In the genomic region with DNA sequence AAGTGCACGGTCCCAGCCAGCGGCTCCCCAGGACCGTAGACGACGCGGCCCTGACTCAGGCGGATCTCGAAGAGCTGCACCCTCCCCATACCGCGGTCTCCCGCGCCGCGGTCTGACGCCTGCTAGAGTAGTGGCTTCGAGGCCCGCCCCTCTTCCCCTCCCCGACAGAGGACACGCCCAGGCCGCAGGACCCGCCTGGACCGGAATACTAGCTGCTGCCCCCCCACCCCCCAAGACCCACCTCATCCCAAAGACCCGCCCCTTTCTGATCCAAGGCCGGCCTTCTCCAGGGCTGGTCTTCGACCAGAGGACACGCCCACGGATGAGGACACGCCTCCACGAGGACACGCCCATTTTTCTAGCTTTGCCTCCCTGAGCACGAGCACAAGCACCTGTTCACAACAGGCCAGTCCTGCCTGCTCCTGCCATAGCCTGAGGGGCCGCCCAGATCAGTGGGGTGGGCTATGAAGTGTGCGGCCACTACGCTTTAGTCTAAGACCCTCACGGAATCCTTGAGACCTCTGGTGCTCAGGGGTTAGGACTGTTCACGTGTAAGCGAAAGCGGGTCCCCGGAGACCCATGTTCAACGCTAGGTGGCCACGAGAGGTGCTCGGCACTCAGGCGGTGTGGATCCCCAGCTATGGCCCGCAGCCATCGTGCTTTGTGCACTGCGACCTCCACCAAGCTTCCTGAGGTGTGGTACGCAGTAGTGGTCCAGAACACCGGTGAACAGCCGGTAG, we compare ENCODE assay signal across 8 mouse cellular contexts. TPM values are rescaled to one million over a fixed set of nuclear protein-coding genes. Genes with fewer than 3 reads are reported as not detected.
DNase-seq lines count a peak whose midpoint lies in the region; ATAC-seq and TF ChIP-seq lines count a peak whose summit lies in the region.

A gene (minus strand): TSS at position 196 of the 740 bp plus-strand sequence.

- no peaks in the 10 kb centered on the region for H3K36me3 ChIP-seq in heart, embryonic 12.5 days
- H3K36me3 ChIP-seq in kidney, postnatal 0 days (ENCODE audit: insufficient read depth, low read length): no peaks in the 10 kb centered on the region
- H3K36me3 ChIP-seq in liver, embryonic 11.5 days (ENCODE audit: control insufficient read depth, insufficient read depth, low read length): no peaks in the 10 kb centered on the region
- no peaks in the 10 kb centered on the region for H3K36me3 ChIP-seq in stomach, embryonic 14.5 days (ENCODE audit: control insufficient read depth, insufficient read depth, low read length)

- peaks cover 11% of the 10 kb centered on the region for H3K4me1 ChIP-seq in heart, embryonic 12.5 days (replicated peaks)
- H3K4me1 ChIP-seq in kidney, postnatal 0 days (replicated peaks; ENCODE audit: insufficient read depth, low read length): peaks cover 10% of the 10 kb centered on the region; the same call in 1 of the 2 replicates
- peaks cover 6% of the 10 kb centered on the region for H3K4me1 ChIP-seq in liver, embryonic 11.5 days (replicated peaks; ENCODE audit: control insufficient read depth, insufficient read depth, low read length)
- peaks cover 8% of the 10 kb centered on the region; the same call in 1 of the 2 replicates for H3K4me1 ChIP-seq in stomach, embryonic 14.5 days (ENCODE audit: control insufficient read depth, insufficient read depth, low read length)

- H3K9ac ChIP-seq in heart, embryonic 12.5 days: peak within 1 kb of the TSS; percentile 71
- H3K9ac ChIP-seq in kidney, postnatal 0 days (ENCODE audit: low read depth, low read length): peak within 1 kb of the TSS; percentile 62
- H3K9ac ChIP-seq in liver, embryonic 11.5 days (ENCODE audit: low read depth, low read length): peak within 1 kb of the TSS; percentile 88
- peak within 1 kb of the TSS; percentile 56; the same call in 1 of the 2 replicates for H3K9ac ChIP-seq in stomach, embryonic 14.5 days (replicated peaks; ENCODE audit: low read depth, low read length)

- no peak within 1 kb of the TSS for H3K27ac ChIP-seq in heart, embryonic 12.5 days (ENCODE audit: poor library complexity, severe bottlenecking)
- H3K27ac ChIP-seq in kidney, postnatal 0 days: peak within 1 kb of the TSS; percentile 86
- H3K27ac ChIP-seq in liver, embryonic 11.5 days (ENCODE audit: low read depth, low read length): peak within 1 kb of the TSS; percentile 79
- peak within 1 kb of the TSS; percentile 82 for H3K27ac ChIP-seq in stomach, embryonic 14.5 days (ENCODE audit: low read length)

- peak; percentile 99 for DNase-seq in CD4-positive helper T cell, adult 2 months (ENCODE audit: low read depth, low spot score)
- DNase-seq in brain, embryonic 18.5 days (ENCODE audit: low read depth, low spot score): peak; percentile 79
- DNase-seq in kidney, postnatal 0 days (ENCODE audit: low spot score): peak; percentile 98
- DNase-seq in liver, embryonic 11.5 days (ENCODE audit: low spot score): peak; percentile 90
- DNase-seq in naive thymus-derived CD4-positive, alpha-beta T cell, adult 2 months (ENCODE audit: low read depth): peak; percentile 99

- peak; percentile 66 for TF ChIP-seq CTCF in kidney, postnatal 0 days (IDR thresholded peaks at IDR 0.05; ENCODE audit: low read depth)

- WGBS in heart, embryonic 12.5 days: under 1% methylated on average over 48 of the region's 49 CpGs
- WGBS in kidney, postnatal 0 days: under 1% methylated on average over 49 of the region's 49 CpGs
- under 1% methylated on average over 49 of the region's 49 CpGs for WGBS in liver, embryonic 11.5 days
- WGBS in stomach, embryonic 14.5 days: under 1% methylated on average over 49 of the region's 49 CpGs

- ATAC-seq in erythroid progenitor cell, adult 5-6 weeks (replicated peaks; ENCODE audit: low FRiP score, poor library complexity, severe bottlenecking): peak; percentile 91
- ATAC-seq in heart, embryonic 12.5 days (ENCODE audit: insufficient number of reproducible peaks, low FRiP score): peak; percentile 95
- ATAC-seq in kidney, postnatal 0 days (replicated peaks; ENCODE audit: low FRiP score, low read depth): peak; percentile 93
- ATAC-seq in liver, embryonic 11.5 days (replicated peaks; ENCODE audit: low FRiP score): peak; percentile 91
- ATAC-seq in stomach, embryonic 14.5 days (ENCODE audit: insufficient number of reproducible peaks, insufficient read depth, low FRiP score, low read depth): peak; percentile 92

- H3K4me2 ChIP-seq in heart, embryonic 12.5 days: peak within 1 kb of the TSS; percentile 94
- peak within 1 kb of the TSS; percentile 72 for H3K4me2 ChIP-seq in kidney, postnatal 0 days (ENCODE audit: low read length)
- H3K4me2 ChIP-seq in liver, embryonic 11.5 days: peak within 1 kb of the TSS; percentile 99
- peak within 1 kb of the TSS; percentile 91 for H3K4me2 ChIP-seq in stomach, embryonic 14.5 days (replicated peaks; ENCODE audit: low read depth, low read length)

- peaks cover 13% of the 10 kb centered on the region; the same call in 1 of the 2 replicates for H3K27me3 ChIP-seq in heart, embryonic 12.5 days (replicated peaks)
- no peaks in the 10 kb centered on the region for H3K27me3 ChIP-seq in kidney, postnatal 0 days (ENCODE audit: insufficient read depth, low read length)
- H3K27me3 ChIP-seq in liver, embryonic 11.5 days (replicated peaks; ENCODE audit: control insufficient read depth, insufficient read depth, low read length): 0 out of 2 replicates have a peak, but pooled peaks cover 3% of the 10 kb centered on the region
- no peaks in the 10 kb centered on the region for H3K27me3 ChIP-seq in stomach, embryonic 14.5 days (ENCODE audit: control insufficient read depth, insufficient read depth, low read length)

- H3K9me3 ChIP-seq in heart, embryonic 12.5 days (replicated peaks): no peaks in the 10 kb centered on the region
- H3K9me3 ChIP-seq in kidney, postnatal 0 days (replicated peaks; ENCODE audit: low read length): no peaks in the 10 kb centered on the region
- no peaks in the 10 kb centered on the region for H3K9me3 ChIP-seq in liver, embryonic 11.5 days (ENCODE audit: control insufficient read depth, low read length)
- H3K9me3 ChIP-seq in stomach, embryonic 14.5 days (ENCODE audit: control insufficient read depth, low read depth, low read length): no peaks in the 10 kb centered on the region

- peak within 1 kb of the TSS; percentile 64 for H3K4me3 ChIP-seq in heart, embryonic 12.5 days
- H3K4me3 ChIP-seq in kidney, postnatal 0 days (replicated peaks; ENCODE audit: low read depth, low read length): peak within 1 kb of the TSS; percentile 51
- peak within 1 kb of the TSS; percentile 83 for H3K4me3 ChIP-seq in liver, embryonic 11.5 days (ENCODE audit: low read depth, low read length)
- H3K4me3 ChIP-seq in stomach, embryonic 14.5 days (ENCODE audit: low read depth, low read length): peak within 1 kb of the TSS; percentile 65

RNA-seq across cellular contexts. Expression of the gene that starts here (rescaled TPM):
- 6.3 and 9.0 TPM in 2 replicates for total RNA-seq in erythroid progenitor cell, adult 5-6 weeks (2015; ENCODE audit: low replicate concordance)
- 7.7 and 8.4 TPM in 2 replicates for total RNA-seq in erythroid progenitor cell, adult 5-6 weeks (2017; ENCODE audit: low replicate concordance)
- 11.4 and 12.0 TPM in 2 replicates for polyA plus RNA-seq in heart, embryonic 12.5 days (2016; fragmentation: Nextera tagmentation; extraction: Ambion mirVana)
- 66.3 and 72.3 TPM in 2 replicates for polyA plus RNA-seq in kidney, postnatal 0 days (2015; fragmentation: Nextera tagmentation; extraction: Ambion mirVana)
- 29.8 and 35.2 TPM in 2 replicates for polyA plus RNA-seq in liver, embryonic 11.5 days (2014; fragmentation: Nextera tagmentation; extraction: Ambion mirVana)
- polyA plus RNA-seq in stomach, embryonic 14.5 days (2014; fragmentation: Nextera tagmentation; extraction: Ambion mirVana): 72.4 and 80.5 TPM in 2 replicates
